Mouse (Mus musculus) forebrain, embryonic 12.5 days (tissue): ENCODE measurements around the gene Ldlrad3. TPM values are rescaled to one million over a fixed set of nuclear protein-coding genes. Genes with fewer than 3 reads are reported as not detected.

Source experiments
- ATAC-seq: fragments of 200-750 bp; cut with Nextera tagmentation; 2 replicates; pipeline ENCODE4 v1.8.0; 2017; ENCODE audit warnings: moderate TSS enrichment; ENCODE audit not compliant: low FRiP score
- H3K27ac ChIP-seq: fragments of 300-500 bp; sonication (generic); 2 replicates; pipeline ENCODE4 v1.5.1; 2016; ENCODE audit warnings: mild to moderate bottlenecking
- H3K27me3 ChIP-seq: fragments of 300-500 bp; sonication (generic); 2 replicates; pipeline ENCODE4 v1.6.1; 2016; ENCODE audit warnings: mild to moderate bottlenecking
- H3K36me3 ChIP-seq: fragments of 300-500 bp; sonication (generic); replicated peaks from 2 replicates; pipeline ENCODE4 v1.6.1; 2016; ENCODE audit warnings: mild to moderate bottlenecking
- H3K4me1 ChIP-seq: fragments of 300-500 bp; sonication (generic); 2 replicates; pipeline ENCODE4 v1.6.1; 2016
- H3K4me2 ChIP-seq: fragments of 300-500 bp; sonication (generic); 2 replicates; pipeline ENCODE4 v1.6.1; 2016; ENCODE audit warnings: mild to moderate bottlenecking, moderate library complexity
- H3K4me3 ChIP-seq: fragments of 300-500 bp; sonication (generic); replicated peaks from 2 replicates; pipeline ENCODE4 v1.5.1; 2016; ENCODE audit warnings: mild to moderate bottlenecking
- H3K9ac ChIP-seq: fragments of 300-500 bp; sonication (generic); 2 replicates; pipeline ENCODE4 v1.6.1; 2016; ENCODE audit warnings: mild to moderate bottlenecking
- H3K9me3 ChIP-seq: fragments of 300-500 bp; sonication (generic); 2 replicates; pipeline ENCODE4 v1.6.1; 2016
- WGBS: fragments of 180-500 bp; shearing (Covaris S2); methylation state at CpG from one replicate; pipeline ENCODE4 v1.1.7; 2016; 5-methylcytosine and 5-hydroxymethylcytosine counted together
- polyA plus RNA-seq: library from polyadenylated mRNA; unstranded; fragments of >200 nt; fragmentation: Nextera tagmentation; extraction: Ambion mirVana; gene quantifications from 2 replicates; pipeline ENCODE4 v1.2.1, GENCODE M21; 2016

Ldlrad3 gene
- polyA plus RNA-seq, 1 experiment from 2014 or later: 56.8 TPM

- H3K4me2 ChIP-seq: peak overlapping the region; percentile 36
- no peak overlapping the region for H3K4me3 ChIP-seq
- peaks cover 33% of the 10 kb centered on the region for H3K4me1 ChIP-seq
- H3K27ac ChIP-seq: peak overlapping the region; percentile 33; the same call in 1 of the 2 replicates
- H3K9ac ChIP-seq: no peak overlapping the region
- WGBS: 14% methylated on average over 21 of the region's 21 CpGs
- peaks cover 15% of the 10 kb centered on the region for H3K36me3 ChIP-seq
- H3K27me3 ChIP-seq: no peaks in the 10 kb centered on the region
- peak; percentile 78 for ATAC-seq
- H3K9me3 ChIP-seq: no peaks in the 10 kb centered on the region
Observed at GRCm38 (mm10) chr2:101905534-101906378, 280.4 kb downstream of the Ldlrad3 start.

GRCm38 (mm10) chr2:101902196-101902595 lies 284.0 kb downstream of the Ldlrad3 start:
- Histone ChIP-seq H3K4me3 (no peak overlapping the region), H3K4me2 (no peak overlapping the region), H3K36me3 (peaks cover 11% of the 10 kb centered on the region), H3K27me3 (no peaks in the 10 kb centered on the region), H3K27ac (no peak overlapping the region), H3K4me1 (peaks cover 12% of the 10 kb centered on the region), H3K9me3 (no peaks in the 10 kb centered on the region), H3K9ac (no peak overlapping the region)
- ATAC-seq: no peak
- WGBS: 81% methylated on average over 4 of the region's 4 CpGs

Other genes starting within 250 kb of the Ldlrad3 start
- 45.4 and 54.2 TPM in 2 replicates for gene Trim44, start 221.4 kb upstream of the Ldlrad3 start, polyA plus RNA-seq